Mouse (Mus musculus) limb, embryonic 14.5 days (tissue): ENCODE results near the gene Ppp5c. TPM values are rescaled to one million over a fixed set of nuclear protein-coding genes. Genes with fewer than 3 reads are reported as not detected.

ENCODE experiments used
- ATAC-seq: fragments of 200-750 bp; cut with Nextera tagmentation; 2 replicates; pipeline ENCODE4 v1.8.0; 2017; ENCODE audit warnings: low read depth, moderate number of reproducible peaks, moderate TSS enrichment; ENCODE audit not compliant: low FRiP score
- DNase-seq: peaks from one replicate; pipeline ENCODE4 v3.0.0-alpha.2; 2015; ENCODE audit warnings: low spot score
- H3K27ac ChIP-seq: fragments of 300-500 bp; sonication (generic); replicated peaks from 2 replicates; pipeline ENCODE4 v1.5.1; 2014; ENCODE audit warnings: low read depth, mild to moderate bottlenecking, low read length, moderate library complexity, mixed read lengths
- H3K27me3 ChIP-seq: fragments of 300-500 bp; sonication (generic); 2 replicates; pipeline ENCODE4 v1.6.1; 2014; ENCODE audit warnings: low read length, mixed read lengths; ENCODE audit not compliant: control insufficient read depth, insufficient read depth
- H3K36me3 ChIP-seq: fragments of 300-500 bp; sonication (generic); 2 replicates; pipeline ENCODE4 v1.6.1; 2014; ENCODE audit warnings: mild to moderate bottlenecking, low read length, moderate library complexity, mixed read lengths; ENCODE audit not compliant: control insufficient read depth, insufficient read depth
- H3K4me1 ChIP-seq: fragments of 300-500 bp; sonication (generic); 2 replicates; pipeline ENCODE4 v1.6.1; 2014; ENCODE audit warnings: antibody characterized with exemption, low read length, mixed read lengths; ENCODE audit not compliant: control insufficient read depth, insufficient read depth
- H3K4me2 ChIP-seq: fragments of 300-500 bp; sonication (generic); replicated peaks from 2 replicates; pipeline ENCODE4 v1.6.1; 2014; ENCODE audit warnings: low read depth, mild to moderate bottlenecking, low read length, moderate library complexity; ENCODE audit not compliant: severe bottlenecking
- H3K4me3 ChIP-seq: fragments of 300-500 bp; sonication (generic); replicated peaks from 2 replicates; pipeline ENCODE4 v1.5.1; 2014; ENCODE audit warnings: low read length
- H3K9ac ChIP-seq: fragments of 300-500 bp; sonication (generic); 2 replicates; pipeline ENCODE4 v1.6.1; 2014; ENCODE audit warnings: mild to moderate bottlenecking, low read depth, low read length, moderate library complexity; ENCODE audit not compliant: severe bottlenecking
- H3K9me3 ChIP-seq: fragments of 300-500 bp; sonication (generic); 2 replicates; pipeline ENCODE4 v1.6.1; 2016; ENCODE audit warnings: low read length; ENCODE audit not compliant: control insufficient read depth
- POLR2A ChIP-seq: fragments of 200-500 bp; IDR thresholded peaks from 2 replicates; pipeline ENCODE4 v1.8.0; 2012; ENCODE audit warnings: inconsistent platforms, mild to moderate bottlenecking, moderate library complexity, borderline replicate concordance; ENCODE audit not compliant: insufficient read depth, insufficient read length; ENCODE audit errors: extremely low read depth
- WGBS: fragments of 180-500 bp; shearing (Covaris S2); extraction: QIAGEN DNeasy Blood & Tissue Kit; methylation state at CpG from one replicate; pipeline ENCODE4 v1.1.7; 2014; 5-methylcytosine and 5-hydroxymethylcytosine counted together
- polyA plus RNA-seq, 2 experiments: library from polyadenylated mRNA; depleted of rRNA in 1 of 2; stranded (reverse) in 1 of 2; unstranded in 1 of 2; fragments of >200 nt; fragmentation: Nextera tagmentation in 1 of 2; extraction: Ambion mirVana in 1 of 2; gene quantifications; 2 replicates each; pipeline versions ENCODE4 v1.2.1 to v1.2.3; 2012 to 2014

Gene Ppp5c
- polyA plus RNA-seq, 2 experiments, result 100 to 193 TPM

DNA sequence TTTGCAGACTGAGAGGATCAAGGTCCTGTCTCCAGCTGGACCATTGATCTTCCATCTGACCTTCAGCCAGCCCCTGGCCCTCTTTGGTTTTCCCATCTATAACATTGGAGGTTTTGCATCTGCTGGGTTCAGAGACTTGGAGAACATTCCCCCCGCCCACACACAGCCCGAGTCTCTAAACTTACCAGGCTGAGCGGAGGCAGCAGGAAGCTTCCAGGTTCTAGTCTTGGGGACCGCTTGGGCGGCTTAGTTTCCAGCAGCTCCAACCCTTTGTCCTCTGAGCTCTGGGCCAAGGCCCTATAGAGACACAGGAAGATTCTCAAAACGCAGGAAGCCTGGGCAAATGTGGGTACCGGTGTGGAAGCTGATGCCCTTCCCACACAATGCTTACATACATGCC is 11.6 kb upstream of the Ppp5c start:
- Histone ChIP-seq H3K36me3 (peaks cover 82% of the 10 kb centered on the region), H3K4me2 (no peak overlapping the region), H3K4me3 (no peak overlapping the region), H3K27ac (no peak overlapping the region), H3K9me3 (no peaks in the 10 kb centered on the region), H3K27me3 (no peaks in the 10 kb centered on the region), H3K9ac (no peak overlapping the region), H3K4me1 (no peaks in the 10 kb centered on the region)
- TF ChIP-seq POLR2A, result no peak
- WGBS, result 93% methylated on average over 7 of the region's 7 CpGs
- DNase-seq, result no peak
- ATAC-seq, result no peak

DNA sequence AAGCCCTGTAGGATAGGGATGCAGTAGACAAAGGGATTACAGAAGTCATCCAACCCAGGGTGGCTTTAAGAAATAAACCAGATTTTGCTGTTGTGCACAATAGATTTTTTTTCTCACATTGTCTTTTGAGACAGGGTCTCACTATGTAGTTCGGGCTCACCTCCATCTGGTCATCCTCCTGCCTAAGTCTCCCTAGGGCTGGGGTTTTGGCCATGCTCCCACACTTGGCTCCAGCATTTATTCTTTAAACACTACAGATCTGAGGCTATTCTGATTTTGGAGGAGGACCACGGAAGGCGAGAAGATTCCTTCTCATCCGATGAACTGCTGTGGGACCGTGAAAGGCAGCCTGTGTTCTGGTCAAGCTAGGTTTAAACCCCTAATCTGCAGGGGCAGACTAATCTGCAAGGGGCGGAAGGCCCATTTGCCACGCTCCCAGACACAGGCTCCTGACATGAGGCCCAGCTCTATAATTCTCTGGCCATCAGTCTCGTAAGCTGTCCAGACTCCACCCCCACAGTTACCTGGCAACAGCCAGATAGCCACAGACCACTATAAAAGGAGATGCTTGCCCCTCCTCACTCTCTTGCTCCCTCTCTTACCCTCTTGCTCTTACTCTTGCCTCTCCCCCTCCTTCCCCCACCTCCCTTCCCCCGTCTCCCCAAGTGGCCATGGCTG is 10.4 kb upstream of the Ppp5c start:
- Histone ChIP-seq H3K4me1 (no peaks in the 10 kb centered on the region), H3K27ac (no peak overlapping the region), H3K4me3 (no peak overlapping the region), H3K9ac (no peak overlapping the region), H3K36me3 (peaks cover 81% of the 10 kb centered on the region), H3K27me3 (no peaks in the 10 kb centered on the region), H3K9me3 (no peaks in the 10 kb centered on the region), H3K4me2 (no peak overlapping the region)
- TF ChIP-seq POLR2A, result no peak
- no peak for DNase-seq
- 57% methylated on average over 9 of the region's 9 CpGs for WGBS
- ATAC-seq, result no peak

DNA sequence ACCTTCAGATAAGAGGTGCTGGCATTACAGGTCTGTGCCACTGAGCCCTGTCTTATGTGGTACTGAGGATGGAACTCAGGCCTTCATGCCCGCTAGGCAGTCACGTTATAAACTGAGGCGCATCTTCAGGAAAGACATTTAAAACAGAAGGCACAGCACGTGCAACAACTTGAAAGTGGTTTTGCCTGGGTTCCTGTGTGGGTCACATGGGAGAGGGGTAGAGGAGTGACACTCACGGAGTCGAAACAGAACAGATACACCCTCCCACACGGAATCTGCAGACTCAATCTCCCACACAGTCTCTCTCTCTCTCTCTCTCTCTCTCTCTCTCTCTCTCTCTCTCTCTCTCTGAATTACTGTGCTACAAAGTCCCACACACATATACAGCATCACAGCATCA is 2.5 kb upstream of the Ppp5c start:
- no peak for TF ChIP-seq POLR2A
- no peak for DNase-seq
- Histone ChIP-seq H3K4me3 (no peak overlapping the region), H3K9me3 (no peaks in the 10 kb centered on the region), H3K4me2 (no peak overlapping the region), H3K27ac (no peak overlapping the region), H3K27me3 (no peaks in the 10 kb centered on the region), H3K36me3 (peaks cover 32% of the 10 kb centered on the region), H3K4me1 (peaks cover 17% of the 10 kb centered on the region), H3K9ac (no peak overlapping the region)
- ATAC-seq, result no peak
- WGBS, result 79% methylated on average over 7 of the region's 7 CpGs

DNA sequence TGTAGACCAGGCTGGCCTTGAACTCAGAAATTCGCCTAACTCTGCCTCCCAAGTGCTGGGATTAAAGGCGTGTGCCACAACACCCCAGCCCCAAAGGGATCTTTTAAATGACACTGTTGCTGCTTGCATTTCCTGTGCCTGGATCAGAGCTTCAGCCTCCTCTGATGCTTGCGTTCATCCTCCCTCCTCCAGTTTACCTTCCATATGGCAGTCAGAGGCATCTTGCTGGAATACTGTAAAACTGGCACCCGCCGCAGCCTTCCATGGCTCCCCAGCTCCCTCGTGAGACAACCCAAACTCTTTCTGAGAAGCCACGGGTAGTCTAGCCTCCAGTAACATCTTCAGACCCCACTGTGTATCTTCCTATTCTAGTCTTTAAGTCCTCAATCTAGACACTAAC is 1.2 kb upstream of the Ppp5c start:
- WGBS, result 77% methylated on average over 7 of the region's 7 CpGs
- Histone ChIP-seq H3K27me3 (no peaks in the 10 kb centered on the region), H3K9ac (no peak overlapping the region), H3K9me3 (no peaks in the 10 kb centered on the region), H3K4me2 (no peak overlapping the region), H3K4me3 (no peak overlapping the region), H3K4me1 (peaks cover 24% of the 10 kb centered on the region), H3K36me3 (peaks cover 27% of the 10 kb centered on the region), H3K27ac (no peak overlapping the region)
- no peak for ATAC-seq
- no peak for TF ChIP-seq POLR2A
- no peak for DNase-seq

DNA sequence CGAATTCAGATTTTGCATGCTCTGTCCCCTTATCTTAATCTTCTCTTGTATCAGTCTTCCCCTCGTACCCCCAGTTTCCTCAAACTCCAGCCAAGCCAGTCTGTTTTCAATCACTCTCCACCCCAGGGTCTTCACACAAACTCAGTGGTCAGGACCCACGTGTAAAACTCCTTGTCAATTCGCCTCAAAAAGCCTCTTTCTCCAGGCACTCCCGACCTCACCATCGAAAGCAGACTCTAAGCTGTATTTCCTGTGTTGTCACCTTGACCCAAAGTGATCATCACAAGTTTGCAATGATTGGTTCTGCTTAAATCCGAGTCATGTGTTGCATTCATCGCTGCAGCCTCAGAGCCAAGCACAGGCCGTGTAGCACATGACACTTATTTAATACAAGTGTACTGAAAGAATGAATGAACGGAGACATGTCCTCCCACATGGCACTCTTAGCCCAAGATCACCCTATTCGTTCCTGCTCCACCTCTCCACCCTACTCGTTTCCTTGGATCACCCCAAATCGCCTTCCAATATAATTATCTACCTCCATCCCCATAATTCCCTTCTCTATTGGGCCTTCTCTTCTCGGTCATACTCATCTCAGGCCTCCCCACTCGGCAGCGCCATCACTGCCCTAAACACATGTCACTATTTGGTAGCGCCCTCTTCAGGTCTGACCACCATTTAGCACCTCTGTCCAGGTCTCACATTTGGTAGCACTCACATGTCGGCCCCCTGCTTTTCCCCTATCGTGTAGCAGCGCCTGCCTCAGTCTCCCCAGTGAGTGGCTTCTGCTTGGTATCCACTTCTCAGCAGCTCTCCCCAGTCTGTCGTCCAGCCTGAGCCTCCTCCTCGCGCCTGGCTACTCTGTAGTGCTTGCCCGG is 775 bp downstream of the Ppp5c start:
- peak overlapping the region; percentile 81 for H3K9ac ChIP-seq
- H3K36me3 ChIP-seq, result peaks cover 31% of the 10 kb centered on the region
- H3K27me3 ChIP-seq, result no peaks in the 10 kb centered on the region
- peak overlapping the region; percentile 86 for H3K4me3 ChIP-seq
- H3K4me2 ChIP-seq, result peak overlapping the region; percentile 64
- no peak for TF ChIP-seq POLR2A
- WGBS, result 6% methylated on average over 24 of the region's 24 CpGs
- no peaks in the 10 kb centered on the region for H3K9me3 ChIP-seq
- peaks cover 24% of the 10 kb centered on the region for H3K4me1 ChIP-seq
- H3K27ac ChIP-seq, result 0 out of 2 replicates have a peak overlapping the region, but pooled peaks have one; percentile 56
- ATAC-seq (peak; percentile 56), DNase-seq (peak; percentile 68)
